Mouse (Mus musculus): ENCODE results near the gene Cyb561d1. TPM values are rescaled to one million over a fixed set of nuclear protein-coding genes. Genes with fewer than 3 reads are reported as not detected.

Gene Cyb561d1
- polyA plus RNA-seq, 2 experiments from 2014 or later, result 5.9 to 6.9 TPM

- ATAC-seq, result no peak
Observed at GRCm38 (mm10) chr3:108166486-108167211, 34.4 kb downstream of the Cyb561d1 start.

GRCm38 (mm10) chr3:108165532-108166315, 35.3 kb downstream of the Cyb561d1 start:
- ATAC-seq, result no peak

- ATAC-seq, result peak; percentile 89
Observed at GRCm38 (mm10) chr3:108164807-108165206, 36.2 kb downstream of the Cyb561d1 start.

GRCm38 (mm10) chr3:108164091-108164490, 36.9 kb downstream of the Cyb561d1 start:
- ATAC-seq, result no peak

- ATAC-seq, result no peak
Observed at GRCm38 (mm10) chr3:108158383-108159037, 42.5 kb downstream of the Cyb561d1 start.

- no peak for ATAC-seq
Observed at GRCm38 (mm10) chr3:108154656-108155055, 46.4 kb downstream of the Cyb561d1 start, which contains the start of gene Gpr61. TSS of gene Gpr61 (minus strand) at chr3:108154882.

GRCm38 (mm10) chr3:108152290-108152689, 48.7 kb downstream of the Cyb561d1 start:
- no peak for ATAC-seq

GRCm38 (mm10) chr3:108147386-108148235, 53.4 kb downstream of the Cyb561d1 start:
- peak; percentile 52 for ATAC-seq

- no peak for ATAC-seq
Observed at GRCm38 (mm10) chr3:108146671-108147070, 54.3 kb downstream of the Cyb561d1 start.

Other genes with a start within 250 kb of the Cyb561d1 start
- gene Gstm3, start 231.9 kb downstream of the Cyb561d1 start, polyA plus RNA-seq (2017; shearing (Covaris generic)), result not detected
- gene Gstm2, start 214.8 kb downstream of the Cyb561d1 start, polyA plus RNA-seq (2017; shearing (Covaris generic)), result not detected
- 1 to 10 TPM; 1.2 to 1.4 TPM for gene Gstm1, start 183.2 kb downstream of the Cyb561d1 start, polyA plus RNA-seq (2017; shearing (Covaris generic))
- 1 to 10 TPM; 3.2 to 3.4 TPM for gene Gstm4, start 156.3 kb downstream of the Cyb561d1 start, polyA plus RNA-seq (2017; shearing (Covaris generic))
- 10 to 100 TPM; 13.6 to 21.6 TPM for gene Ampd2, start 114.6 kb downstream of the Cyb561d1 start, polyA plus RNA-seq (2017; shearing (Covaris generic))
- not detected for gene Gnat2, start 108.4 kb downstream of the Cyb561d1 start, polyA plus RNA-seq (2017; shearing (Covaris generic))
- gene Gnai3, start 55.1 kb downstream of the Cyb561d1 start, polyA plus RNA-seq (2017; shearing (Covaris generic)), result 100 to 1,000 TPM; 109 to 113 TPM
- not detected for gene Gpr61, start 46.3 kb downstream of the Cyb561d1 start, polyA plus RNA-seq (2017; shearing (Covaris generic))
- under 1 TPM; 0.09 to 0.19 TPM for gene Amigo1, start 14.9 kb downstream of the Cyb561d1 start, polyA plus RNA-seq (2017; shearing (Covaris generic))
- gene Atxn7l2, start 9.7 kb upstream of the Cyb561d1 start, polyA plus RNA-seq (2017; shearing (Covaris generic)), result 1 to 10 TPM; 4.3 to 7.8 TPM
- not detected for gene Sypl2, start 25.4 kb upstream of the Cyb561d1 start, polyA plus RNA-seq (2017; shearing (Covaris generic))
- 100 to 1,000 TPM; 196 to 245 TPM for gene Psma5, start 55.7 kb upstream of the Cyb561d1 start, polyA plus RNA-seq (2017; shearing (Covaris generic))
- under 1 TPM in 1 of 2 experiments, not detected in 1; 0.07 TPM for gene Sort1, start 82.9 kb upstream of the Cyb561d1 start, polyA plus RNA-seq (2017; shearing (Covaris generic))
- gene Mybphl, start 163.7 kb upstream of the Cyb561d1 start, polyA plus RNA-seq (2017; shearing (Covaris generic)), result not detected
- gene Psrc1, start 182.6 kb upstream of the Cyb561d1 start, polyA plus RNA-seq (2017; shearing (Covaris generic)), result 10 to 100 TPM in 1 of 2 experiments, 1 to 10 TPM in 1; 7.8 to 10.3 TPM
- under 1 TPM; 0.33 to 0.65 TPM for gene Celsr2, start 214.3 kb upstream of the Cyb561d1 start, polyA plus RNA-seq (2017; shearing (Covaris generic))
- gene Sars, start 244.0 kb upstream of the Cyb561d1 start, polyA plus RNA-seq (2017; shearing (Covaris generic)), result 100 to 1,000 TPM; 146 to 151 TPM